Mouse (Mus musculus) ES-E14 (cell line): ENCODE data around the gene Sdcbp2. TPM values are rescaled to one million over a fixed set of nuclear protein-coding genes. Genes with fewer than 3 reads are reported as not detected.

Experiments
- DNase-seq: peaks from one replicate; pipeline ENCODE4 v3.0.0-alpha.2; 2013; ENCODE audit warnings: low read depth, low spot score
- H3K27ac ChIP-seq: 2 replicates; pipeline ENCODE4 v1.5.1; 2012; ENCODE audit warnings: low read depth, mild to moderate bottlenecking, low read length, moderate library complexity, mixed read lengths; ENCODE audit not compliant: poor library complexity, insufficient read depth, severe bottlenecking
- H3K36me3 ChIP-seq: 2 replicates; pipeline ENCODE4 v1.6.1; 2012; ENCODE audit warnings: mild to moderate bottlenecking, low read length, moderate library complexity, mixed read lengths; ENCODE audit not compliant: control insufficient read depth, poor library complexity, insufficient read depth, severe bottlenecking
- H3K4me1 ChIP-seq, 2 experiments: fragments of 150-350 bp in 1 of 2; sonication (generic) in 1 of 2; 2 replicates each; pipeline ENCODE4 v1.6.1; 2012; ENCODE audit warnings: low read length in 2 of 2, mild to moderate bottlenecking in 1 of 2, mixed read lengths in 1 of 2; ENCODE audit not compliant: control insufficient read depth in 2 of 2, insufficient read depth in 2 of 2, poor library complexity in 1 of 2
- H3K4me3 ChIP-seq, 2 experiments: fragments of 150-350 bp in 1 of 2; sonication (generic) in 1 of 2; 2 replicates each; pipeline ENCODE4 v1.5.1; 2012; ENCODE audit warnings: low read length in 2 of 2, low read depth in 1 of 2, mild to moderate bottlenecking in 1 of 2, mixed read lengths in 1 of 2; ENCODE audit not compliant: insufficient read depth in 1 of 2, poor library complexity in 1 of 2, severe bottlenecking in 1 of 2
- H3K9ac ChIP-seq: 2 replicates; pipeline ENCODE4 v1.6.1; 2012; ENCODE audit warnings: low read depth, mild to moderate bottlenecking, low read length, mixed read lengths; ENCODE audit not compliant: poor library complexity, insufficient read depth, severe bottlenecking
- H3K9me3 ChIP-seq: fragments of 150-350 bp; sonication (generic); 2 replicates; pipeline ENCODE4 v1.6.1; 2012; ENCODE audit warnings: low read depth, mild to moderate bottlenecking, low read length; ENCODE audit not compliant: control insufficient read depth, insufficient read depth
- CHD2 ChIP-seq: IDR thresholded peaks from 2 replicates; pipeline ENCODE4 v1.6.1; 2014; ENCODE audit warnings: mild to moderate bottlenecking, low read depth, low read length, inconsistent platforms
- HCFC1 ChIP-seq: IDR thresholded peaks from 2 replicates; pipeline ENCODE4 v1.6.1; 2012; ENCODE audit warnings: low read length, inconsistent platforms, borderline replicate concordance; ENCODE audit not compliant: insufficient read depth
- MAFK ChIP-seq: IDR thresholded peaks from 2 replicates; pipeline ENCODE4 v1.6.1; 2014; ENCODE audit warnings: mild to moderate bottlenecking, low read depth, low read length, inconsistent platforms; ENCODE audit not compliant: insufficient read depth
- ZC3H11A ChIP-seq: IDR thresholded peaks from 2 replicates; pipeline ENCODE4 v1.6.1; 2012; ENCODE audit warnings: low read depth, mild to moderate bottlenecking, inconsistent platforms, low read length, borderline replicate concordance
- ZNF384 ChIP-seq: IDR thresholded peaks from 2 replicates; pipeline ENCODE4 v1.6.1; 2012; ENCODE audit warnings: low read depth, low read length, inconsistent platforms
- in situ Hi-C, 2 experiments: fragments of 600-800 bp; cut with MboI; formaldehyde crosslinking; loops; one replicate each; pipeline ENCODE4 v1.15.1; 2025; ENCODE audit warnings: low sequenced_read_pairs in 2 of 2, inconsistent platforms in 1 of 2; ENCODE audit not compliant: unreplicated experiment in 2 of 2
- total RNA-seq: library from RNA; depleted of rRNA; stranded (reverse); fragments of 300-350 nt; gene quantifications from 2 replicates; pipeline ENCODE4 v1.2.3, GENCODE M21; 2012

The Sdcbp2 gene
- total RNA-seq, 1 experiment: 4.1 TPM

DNA sequence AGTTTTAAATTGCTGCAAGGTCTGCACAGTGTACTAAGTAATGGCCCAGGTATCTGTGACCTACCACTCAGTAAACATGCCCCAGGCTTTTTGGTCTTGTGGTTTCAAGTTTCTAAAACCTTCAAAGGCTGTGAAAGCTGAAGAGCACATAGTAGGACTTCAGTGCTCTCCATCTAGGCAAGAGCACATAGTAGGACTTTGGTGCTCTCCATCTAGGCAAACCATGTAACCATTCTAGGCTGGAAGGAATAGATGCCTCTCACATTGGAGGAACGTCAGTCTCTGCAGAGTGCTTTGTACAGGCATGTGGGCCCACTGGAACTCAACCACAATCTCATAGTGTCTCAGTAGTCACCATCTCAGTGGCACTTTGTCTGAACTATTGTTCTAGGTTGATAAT is 8.4 kb upstream of the Sdcbp2 start:
- TF ChIP-seq CHD2 (no peak), ZC3H11A (no peak), HCFC1 (no peak), ZNF384 (no peak), MAFK (no peak)
- peaks cover 31% of the 10 kb centered on the region for H3K36me3 ChIP-seq
- in situ Hi-C loops: no loop called here

DNA sequence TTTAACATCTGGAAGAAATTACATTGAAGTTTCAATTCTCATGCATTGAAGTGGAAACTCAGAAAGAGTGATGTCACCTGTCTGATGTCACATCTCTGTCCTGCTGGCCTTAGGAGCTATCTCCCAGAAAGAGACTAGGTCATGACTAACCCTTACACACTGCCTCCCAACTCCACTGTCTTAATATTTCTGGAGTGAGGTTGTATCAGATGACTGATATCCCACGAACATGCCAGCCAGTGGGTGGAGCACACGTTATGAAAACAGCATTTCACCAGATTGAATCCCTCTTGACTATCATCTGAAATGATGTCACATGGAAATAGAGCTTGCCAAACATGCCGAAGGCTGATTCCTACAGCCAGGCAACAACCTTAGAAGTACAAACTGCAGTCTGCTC is 7.4 kb upstream of the Sdcbp2 start:
- TF ChIP-seq HCFC1 (no peak), CHD2 (no peak)
- Histone ChIP-seq H3K27ac (no peak overlapping the region), H3K9me3 (no peaks in the 10 kb centered on the region), H3K36me3 (peaks cover 25% of the 10 kb centered on the region), H3K4me1 (0 out of 4 replicates have a peak, but pooled peaks cover 0 to 1% of the 10 kb centered on the region in 2 experiments), H3K4me3 (no peak overlapping the region), H3K9ac (no peak overlapping the region)
- in situ Hi-C loops: no loop called here
- DNase-seq: no peak

More for the DNA sequence above, 8.4 kb upstream of the Sdcbp2 start:
- no peak overlapping the region for H3K27ac ChIP-seq
- H3K9ac ChIP-seq: no peak overlapping the region
- H3K9me3 ChIP-seq: no peaks in the 10 kb centered on the region
- no peak for DNase-seq
- no peak overlapping the region for H3K4me3 ChIP-seq
- 0 out of 4 replicates have a peak, but pooled peaks cover 0 to 1% of the 10 kb centered on the region in 2 experiments for H3K4me1 ChIP-seq

GRCm38 (mm10) chr2:151566856-151567255 is 5.6 kb upstream of the Sdcbp2 start:
- peaks cover 13% of the 10 kb centered on the region for H3K36me3 ChIP-seq
- in situ Hi-C loops: no loop called here
- DNase-seq: no peak
- no peak for TF ChIP-seq ZC3H11A
- no peak for TF ChIP-seq CHD2
- no peak for TF ChIP-seq HCFC1
- TF ChIP-seq MAFK: no peak
- TF ChIP-seq ZNF384: no peak
- H3K9me3 ChIP-seq: no peaks in the 10 kb centered on the region
- no peak overlapping the region for H3K9ac ChIP-seq
- H3K4me3 ChIP-seq: no peak overlapping the region
- peaks cover 0 to under 1% of the 10 kb centered on the region in 2 experiments; a peak in 2 of 4 replicates for H3K4me1 ChIP-seq
- H3K27ac ChIP-seq: no peak overlapping the region

- in situ Hi-C loops: no loop called here
- Histone ChIP-seq H3K4me1 (peaks cover 3 to 5% of the 10 kb centered on the region in 2 experiments; a peak in 2 of 4 replicates), H3K9ac (no peak overlapping the region), H3K9me3 (no peaks in the 10 kb centered on the region), H3K4me3 (no peak overlapping the region), H3K36me3 (peaks cover 5% of the 10 kb centered on the region; the same call in 1 of the 2 replicates), H3K27ac (no peak overlapping the region)
- TF ChIP-seq CHD2: no peak
- TF ChIP-seq ZNF384: no peak
- no peak for TF ChIP-seq ZC3H11A
- TF ChIP-seq MAFK: no peak
- TF ChIP-seq HCFC1: no peak
- DNase-seq: no peak
Observed at GRCm38 (mm10) chr2:151569452-151569851, 3.0 kb upstream of the Sdcbp2 start.

- no peak for DNase-seq
- no peak for TF ChIP-seq MAFK
- TF ChIP-seq HCFC1: no peak
- TF ChIP-seq ZNF384: no peak
- TF ChIP-seq ZC3H11A: no peak
- TF ChIP-seq CHD2: no peak
- no peak overlapping the region for H3K9ac ChIP-seq
- no peak overlapping the region for H3K27ac ChIP-seq
- no peaks in the 10 kb centered on the region for H3K36me3 ChIP-seq
- in situ Hi-C loops: no loop called here
- peaks cover 8 to 10% of the 10 kb centered on the region in 2 experiments; a peak in 2 of 4 replicates for H3K4me1 ChIP-seq
- H3K9me3 ChIP-seq: no peaks in the 10 kb centered on the region
- no peak overlapping the region for H3K4me3 ChIP-seq
Observed at GRCm38 (mm10) chr2:151573667-151574066, 1.2 kb downstream of the Sdcbp2 start.
